Mouse (Mus musculus) frontal cortex, postnatal 25 days (tissue): ENCODE data around the gene Sidt1.
A peak's percentile ranks its signal among the peaks of the same experiment; 100 is the strongest.

Experiments
- DNase-seq, 2 experiments: peaks; one replicate each; pipeline ENCODE4 v3.0.0; 2022; ENCODE audit warnings: low spot score in 2 of 2

The Sidt1 gene

DNA sequence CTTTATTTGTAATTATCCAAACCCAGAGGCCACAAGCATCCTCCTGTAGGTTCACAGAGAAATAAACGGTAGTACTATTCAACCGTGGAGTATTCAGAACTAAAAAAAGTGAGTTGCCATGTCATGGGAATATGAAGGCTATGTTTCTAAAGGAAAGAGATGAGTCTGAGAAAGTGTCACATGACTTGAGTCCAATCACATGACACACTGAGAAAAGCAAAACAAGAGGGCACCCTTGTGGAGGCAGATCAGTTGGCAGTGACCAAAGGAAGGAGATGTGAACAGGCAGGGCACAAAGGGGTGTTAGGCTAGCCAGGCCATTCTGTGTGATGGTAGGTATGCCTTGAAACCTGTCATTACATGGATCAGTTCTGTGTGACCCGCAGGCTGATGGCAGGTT is 80.3 kb downstream of the Sidt1 start:
- DNase-seq: no peak

DNA sequence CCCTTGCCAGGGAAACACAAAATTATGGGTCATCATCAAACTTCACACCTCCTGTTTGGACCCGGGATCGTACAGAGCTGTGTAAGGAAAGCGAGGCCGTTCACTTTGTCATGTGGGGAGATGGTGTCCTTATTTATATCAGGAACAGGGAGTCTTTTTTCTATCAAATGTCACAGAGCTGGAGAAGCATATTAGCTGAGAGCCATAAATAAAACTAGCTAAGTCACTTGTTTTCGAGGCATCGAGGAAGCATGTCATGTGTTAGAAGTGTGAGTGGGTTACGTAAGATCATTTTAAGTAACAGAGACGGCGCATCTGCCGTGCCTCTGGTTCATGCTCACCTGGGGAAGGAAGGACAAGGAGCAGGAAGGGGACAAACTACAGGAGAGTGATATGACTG is 83.0 kb downstream of the Sidt1 start:
- DNase-seq: no peak

DNA sequence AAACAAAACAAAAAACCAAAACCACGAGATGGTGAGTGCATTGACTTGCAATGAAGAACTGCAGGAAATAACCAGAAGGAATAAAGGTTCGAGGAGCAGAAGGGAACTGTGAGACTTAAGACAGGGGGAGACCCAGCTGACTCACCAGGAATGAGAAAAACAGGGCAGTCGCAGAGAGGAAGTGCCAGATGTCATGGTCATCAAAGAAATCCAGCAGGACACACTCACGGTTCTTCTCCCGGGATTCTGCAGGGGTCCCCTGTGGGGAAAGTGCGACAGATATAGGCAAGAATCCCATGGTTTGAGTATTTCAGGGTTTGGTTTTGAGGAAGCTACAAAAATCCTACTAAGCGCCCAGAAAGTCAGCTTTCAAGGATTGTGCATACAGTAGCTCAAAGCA is 89.7 kb downstream of the Sidt1 start:
- no peak for DNase-seq

DNA sequence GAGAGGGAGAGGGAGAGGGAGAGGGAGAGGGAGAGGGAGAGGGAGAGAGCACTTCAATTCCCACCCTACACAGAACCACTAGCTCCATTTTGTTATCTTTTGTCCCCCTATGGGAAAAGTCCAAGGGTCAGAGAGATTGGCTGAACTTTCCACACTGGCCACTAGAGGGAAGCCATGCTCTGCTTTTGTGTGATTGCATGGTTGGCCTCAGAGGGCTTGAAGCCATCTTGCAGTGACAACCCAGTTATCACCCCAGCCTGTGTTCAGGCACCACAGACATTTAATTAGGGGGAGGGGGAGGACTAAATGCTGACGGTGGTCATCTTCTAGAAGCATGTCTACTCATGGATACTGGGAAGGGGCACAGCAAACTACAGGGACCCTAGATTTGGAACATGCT is 90.4 kb downstream of the Sidt1 start:
- peak; percentile 52 to 73 for DNase-seq

GRCm38 (mm10) chr16:44240406-44240805 is 92.6 kb downstream of the Sidt1 start:
- DNase-seq: no peak

GRCm38 (mm10) chr16:44238835-44239263 is 94.1 kb downstream of the Sidt1 start:
- DNase-seq: no peak

DNA sequence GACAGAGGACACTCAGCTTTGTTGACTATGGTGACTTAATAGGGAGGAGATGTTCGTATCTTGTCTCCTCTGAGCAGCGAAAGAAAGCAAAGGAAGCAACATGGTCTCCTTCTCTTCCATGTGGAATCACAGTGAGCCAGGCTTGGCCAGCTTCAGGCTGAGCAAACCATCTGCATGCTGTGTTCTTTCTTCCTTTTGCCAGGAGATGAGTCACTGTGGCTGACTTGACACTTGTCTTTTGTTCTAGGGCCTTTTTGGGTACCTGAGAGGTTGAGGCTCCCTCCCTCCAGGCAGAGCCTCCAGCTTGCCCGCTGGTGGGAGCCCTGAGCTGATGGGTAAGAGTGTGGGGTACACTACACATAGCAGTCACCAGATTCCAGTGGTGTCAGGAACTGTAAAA is 95.2 kb downstream of the Sidt1 start:
- DNase-seq: no peak

GRCm38 (mm10) chr16:44233019-44233418 is 100.0 kb downstream of the Sidt1 start:
- DNase-seq: no peak

DNA sequence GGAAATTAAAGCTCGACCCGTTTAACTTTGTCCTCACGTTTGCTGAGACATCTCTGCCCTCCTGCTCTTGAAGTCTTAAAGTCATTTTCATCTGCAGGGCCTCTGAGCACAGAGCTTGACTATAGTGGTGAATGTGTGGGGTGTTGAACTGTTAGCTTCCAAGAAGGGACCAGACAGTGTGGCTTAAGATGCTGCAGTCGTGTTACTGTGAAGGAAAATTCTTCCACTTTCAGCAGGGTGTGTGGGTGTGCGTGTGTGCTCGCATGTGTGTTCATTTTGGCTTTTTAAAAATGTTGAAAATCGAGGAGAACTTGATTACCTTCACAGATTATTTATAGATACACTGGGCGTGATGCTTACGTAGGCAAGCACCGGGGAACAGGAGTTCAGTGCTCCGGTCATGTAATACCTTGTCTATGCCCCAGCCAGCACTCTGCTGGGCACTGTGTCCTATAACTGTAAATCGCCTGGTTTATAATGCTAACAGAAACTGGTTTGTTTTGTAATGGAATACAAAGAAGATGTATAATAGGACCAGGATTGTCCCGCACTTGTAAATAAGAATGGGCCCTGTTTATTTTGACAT is 106.2 kb downstream of the Sidt1 start:
- DNase-seq: no peak

DNA sequence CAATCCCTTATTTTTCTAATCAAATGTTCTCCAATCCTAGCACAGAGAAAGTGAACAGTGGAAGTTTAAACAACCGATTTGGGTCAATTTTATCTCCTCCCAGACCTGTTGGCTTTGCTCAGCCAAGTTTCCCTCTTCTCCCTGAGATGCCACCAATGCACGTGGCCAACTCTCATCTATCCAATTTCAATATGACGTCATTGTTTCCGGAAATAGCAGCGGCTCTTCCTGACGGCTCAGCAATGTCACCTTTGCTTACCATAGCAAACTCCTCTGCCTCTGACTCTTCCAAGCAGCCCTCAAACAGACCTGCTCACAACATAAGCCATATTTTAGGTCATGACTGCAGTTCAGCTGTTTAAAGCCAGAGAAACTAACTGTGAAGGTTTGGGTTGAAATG is 111.5 kb downstream of the Sidt1 start:
- DNase-seq: no peak

GRCm38 (mm10) chr16:44216417-44216816 is 116.6 kb downstream of the Sidt1 start:
- no peak for DNase-seq

GRCm38 (mm10) chr16:44215513-44215912 is 117.5 kb downstream of the Sidt1 start:
- DNase-seq: no peak

GRCm38 (mm10) chr16:44212703-44213102 is 120.3 kb downstream of the Sidt1 start:
- no peak for DNase-seq

DNA sequence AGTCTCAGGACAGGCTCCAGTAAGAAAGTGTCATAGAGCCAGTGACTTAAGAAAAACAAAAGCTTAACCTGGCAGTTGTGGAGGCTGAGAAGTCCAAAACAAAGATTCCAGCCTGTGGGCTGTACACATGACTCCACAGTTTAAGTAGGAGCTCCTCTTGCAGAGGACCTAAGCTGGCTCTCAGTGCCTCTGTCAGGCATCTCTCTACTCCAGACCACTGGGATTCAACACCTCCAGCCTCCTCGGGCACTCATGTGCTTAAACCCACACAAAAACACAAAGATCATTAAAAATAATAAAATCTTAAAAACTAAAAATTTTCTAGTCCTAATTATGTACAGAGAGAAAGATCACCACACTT is 122.0 kb downstream of the Sidt1 start:
- no peak for DNase-seq

- no peak for DNase-seq
Measured at GRCm38 (mm10) chr16:44210156-44211053, 122.6 kb downstream of the Sidt1 start.

- DNase-seq: no peak
Measured at GRCm38 (mm10) chr16:44205973-44206372, 127.0 kb downstream of the Sidt1 start.

DNA sequence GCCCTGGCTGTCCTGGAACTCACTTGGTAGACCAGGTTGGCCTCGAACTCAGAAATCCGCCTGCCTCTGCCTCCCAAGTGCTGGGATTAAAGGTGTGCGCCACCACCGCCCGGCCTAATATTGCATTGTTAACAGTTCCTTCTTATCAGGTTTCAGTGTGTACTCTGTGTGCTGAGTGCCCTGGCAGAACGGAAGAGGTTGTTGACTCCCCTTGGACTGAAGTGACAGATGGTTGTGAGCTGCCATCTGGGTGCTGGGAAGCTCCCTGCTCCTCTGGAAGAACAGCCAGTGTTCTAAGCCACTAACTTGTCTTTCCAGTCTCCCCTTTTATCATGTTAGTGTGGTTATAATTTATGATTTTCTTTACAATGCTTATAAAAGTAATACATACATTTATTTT is 128.7 kb downstream of the Sidt1 start:
- no peak for DNase-seq

- DNase-seq: no peak
Measured at GRCm38 (mm10) chr16:44200146-44200545, 132.8 kb downstream of the Sidt1 start.

GRCm38 (mm10) chr16:44199066-44199703 is 133.8 kb downstream of the Sidt1 start:
- no peak for DNase-seq

DNA sequence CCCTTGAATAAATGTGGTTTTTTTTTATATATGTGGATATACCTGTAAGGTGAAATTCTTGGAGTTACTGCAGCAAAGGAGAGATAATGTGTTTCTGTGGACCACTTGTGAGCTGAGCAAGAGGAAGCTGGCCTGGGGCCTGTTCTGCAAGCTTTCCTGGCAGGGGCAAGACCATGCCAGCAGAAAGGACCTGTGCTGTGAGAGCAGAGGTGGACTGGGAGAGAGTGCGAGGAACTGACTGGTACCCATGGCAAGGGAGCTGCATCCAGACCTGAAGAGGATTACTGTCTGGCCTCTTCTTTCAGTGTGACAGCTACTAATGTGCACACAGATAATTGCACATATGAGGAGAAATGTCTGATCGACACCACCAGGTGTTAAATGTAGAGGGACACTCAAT is 142.0 kb downstream of the Sidt1 start:
- DNase-seq: no peak
